Mouse (Mus musculus) hindbrain, embryonic 11.5 days (tissue): ENCODE data around the gene Pitx3. TPM values are rescaled to one million over a fixed set of nuclear protein-coding genes. Genes with fewer than 3 reads are reported as not detected.

ENCODE experiments used
- ATAC-seq: fragments of 200-750 bp; cut with Nextera tagmentation; 2 replicates; pipeline ENCODE4 v1.8.0; 2017; ENCODE audit warnings: mild to moderate bottlenecking, moderate TSS enrichment, moderate library complexity; ENCODE audit not compliant: low FRiP score
- DNase-seq: peaks from one replicate; pipeline ENCODE4 v3.0.0-alpha.2; 2015; ENCODE audit warnings: low spot score
- H3K27ac ChIP-seq: fragments of 300-500 bp; sonication (generic); 2 replicates; pipeline ENCODE4 v1.5.1; 2014; ENCODE audit warnings: mild to moderate bottlenecking, low read depth, low read length
- H3K27me3 ChIP-seq: fragments of 300-500 bp; sonication (generic); 2 replicates; pipeline ENCODE4 v1.6.1; 2014; ENCODE audit warnings: mild to moderate bottlenecking, low read length, moderate library complexity, mixed read lengths; ENCODE audit not compliant: control insufficient read depth, insufficient read depth
- H3K36me3 ChIP-seq: fragments of 300-500 bp; sonication (generic); 2 replicates; pipeline ENCODE4 v1.6.1; 2014; ENCODE audit warnings: mild to moderate bottlenecking, low read length, moderate library complexity, mixed read lengths; ENCODE audit not compliant: control insufficient read depth, insufficient read depth
- H3K4me1 ChIP-seq: fragments of 300-500 bp; sonication (generic); replicated peaks from 2 replicates; pipeline ENCODE4 v1.6.1; 2014; ENCODE audit warnings: low read length, mixed read lengths; ENCODE audit not compliant: control insufficient read depth, insufficient read depth
- H3K4me2 ChIP-seq: fragments of 300-500 bp; sonication (generic); replicated peaks from 2 replicates; pipeline ENCODE4 v1.6.1; 2014; ENCODE audit warnings: mild to moderate bottlenecking, low read depth, low read length
- H3K4me3 ChIP-seq: fragments of 300-500 bp; sonication (generic); 2 replicates; pipeline ENCODE4 v1.5.1; 2014; ENCODE audit warnings: low read depth, low read length
- H3K9ac ChIP-seq: fragments of 300-500 bp; sonication (generic); 2 replicates; pipeline ENCODE4 v1.6.1; 2014; ENCODE audit warnings: low read depth, low read length
- H3K9me3 ChIP-seq: fragments of 300-500 bp; sonication (generic); 2 replicates; pipeline ENCODE4 v1.6.1; 2016; ENCODE audit warnings: low read length; ENCODE audit not compliant: control insufficient read depth
- WGBS: fragments of 180-500 bp; shearing (Covaris S2); extraction: QIAGEN DNeasy Blood & Tissue Kit; methylation state at CpG from one replicate; pipeline ENCODE4 v1.1.7; 2014; 5-methylcytosine and 5-hydroxymethylcytosine counted together
- polyA plus RNA-seq: library from polyadenylated mRNA; unstranded; fragments of >200 nt; fragmentation: Nextera tagmentation; extraction: Ambion mirVana; gene quantifications from 2 replicates; pipeline ENCODE4 v1.2.1, GENCODE M21; 2014

Gene Pitx3
- polyA plus RNA-seq, 1 experiment from 2014 or later = 0.65 TPM

DNA sequence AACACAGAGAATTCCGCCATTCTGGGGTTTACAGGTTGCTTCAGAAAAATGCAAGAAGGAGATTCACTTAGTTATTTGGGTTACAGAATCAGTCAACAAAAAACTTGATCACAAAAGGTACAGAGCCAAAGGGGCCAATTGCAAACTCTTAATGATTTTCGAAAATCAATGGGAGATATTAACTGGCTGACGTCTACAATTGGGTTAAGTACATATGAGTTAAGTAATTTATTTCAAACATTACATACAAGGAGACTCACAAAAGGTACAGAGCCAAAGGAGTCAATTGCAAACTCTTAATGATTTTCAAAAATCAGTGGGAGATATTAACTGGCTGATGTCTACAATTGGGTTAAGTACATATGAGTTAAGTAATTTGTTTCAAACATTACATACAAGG is 48.6 kb downstream of the Pitx3 start:
- DNase-seq (no peak), ATAC-seq (no peak)
- Histone ChIP-seq H3K36me3 (no peaks in the 10 kb centered on the region), H3K4me2 (no peak overlapping the region), H3K27ac (no peak overlapping the region), H3K9me3 (no peaks in the 10 kb centered on the region), H3K27me3 (no peaks in the 10 kb centered on the region), H3K4me1 (no peaks in the 10 kb centered on the region), H3K4me3 (no peak overlapping the region), H3K9ac (no peak overlapping the region)
- whole genome bisulfite sequencing = 95% methylated on average over 3 of the region's 3 CpGs

DNA sequence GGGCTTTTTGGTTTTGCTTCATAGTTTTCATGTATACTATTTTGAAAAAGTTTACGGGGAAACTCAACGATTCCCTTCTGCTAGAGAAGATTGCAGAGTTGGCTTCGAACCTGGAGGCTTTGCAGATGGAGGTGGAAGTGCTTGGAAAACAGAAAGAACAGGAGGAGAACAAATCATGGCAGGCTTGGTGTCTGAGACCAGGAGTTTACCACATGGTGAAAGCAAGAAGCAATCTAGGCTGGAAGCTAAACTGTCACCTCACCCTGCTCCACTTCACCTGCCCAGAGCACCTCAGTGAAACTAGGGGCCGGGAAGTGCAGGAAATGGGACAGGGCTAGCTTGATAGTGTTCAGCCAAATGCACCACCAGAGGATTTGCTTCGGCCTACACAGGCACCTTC is 51.7 kb downstream of the Pitx3 start:
- WGBS = 90% methylated on average over 5 of the region's 5 CpGs
- no peak for ATAC-seq
- no peaks in the 10 kb centered on the region for H3K36me3 ChIP-seq
- H3K9ac ChIP-seq = no peak overlapping the region
- no peak for DNase-seq
- no peaks in the 10 kb centered on the region for H3K9me3 ChIP-seq
- no peak overlapping the region for H3K27ac ChIP-seq
- H3K4me2 ChIP-seq = no peak overlapping the region
- H3K4me1 ChIP-seq = no peaks in the 10 kb centered on the region
- no peak overlapping the region for H3K4me3 ChIP-seq
- H3K27me3 ChIP-seq = no peaks in the 10 kb centered on the region

DNA sequence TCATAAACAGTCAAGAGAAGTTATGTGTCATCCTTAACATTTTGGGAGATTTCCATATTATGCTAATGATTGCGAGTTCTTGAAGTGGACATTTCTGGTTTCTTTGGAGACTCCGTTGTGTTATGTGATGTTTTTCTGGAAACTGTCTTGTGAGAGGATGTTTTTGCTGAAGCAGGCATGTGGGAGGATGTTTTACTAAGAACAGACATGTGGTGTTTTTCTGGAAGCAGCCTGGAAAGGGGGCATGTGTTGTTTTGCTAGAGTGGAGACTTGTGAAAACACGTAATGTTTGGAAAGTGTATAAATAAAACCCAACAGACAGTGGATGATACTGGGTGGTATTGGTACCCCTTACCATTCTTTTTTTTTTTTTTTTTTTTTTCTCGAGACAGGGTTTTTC is 52.8 kb downstream of the Pitx3 start:
- DNase-seq (no peak), ATAC-seq (no peak)
- H3K4me3 ChIP-seq = no peak overlapping the region
- H3K4me1 ChIP-seq = no peaks in the 10 kb centered on the region
- H3K36me3 ChIP-seq = no peaks in the 10 kb centered on the region
- H3K9ac ChIP-seq = no peak overlapping the region
- no peak overlapping the region for H3K27ac ChIP-seq
- H3K4me2 ChIP-seq = no peak overlapping the region
- WGBS = 91% methylated on average over 4 of the region's 4 CpGs
- H3K27me3 ChIP-seq = no peaks in the 10 kb centered on the region
- no peaks in the 10 kb centered on the region for H3K9me3 ChIP-seq

DNA sequence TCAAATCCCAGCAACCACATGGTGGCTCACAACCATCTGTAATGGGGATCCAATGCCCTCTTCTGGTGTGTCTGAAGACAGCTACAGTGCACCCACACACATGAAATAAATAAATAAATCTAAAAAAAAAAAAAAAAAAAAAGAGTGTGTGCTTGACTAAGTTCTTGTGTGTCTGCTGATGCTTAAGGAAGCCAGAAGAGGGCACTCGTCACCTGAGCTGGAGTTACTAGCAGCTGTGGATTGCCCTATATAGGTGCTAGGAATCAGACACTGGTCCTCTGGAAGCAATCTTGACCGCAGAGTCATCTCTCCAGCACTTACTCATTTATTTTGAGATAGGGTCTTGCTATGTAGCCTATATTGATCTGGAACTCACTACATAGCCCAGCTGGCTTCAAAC is 54.0 kb downstream of the Pitx3 start:
- DNase-seq (no peak), ATAC-seq (no peak)
- Histone ChIP-seq H3K4me3 (no peak overlapping the region), H3K9ac (no peak overlapping the region), H3K4me2 (no peak overlapping the region), H3K36me3 (no peaks in the 10 kb centered on the region), H3K27ac (no peak overlapping the region), H3K4me1 (no peaks in the 10 kb centered on the region), H3K27me3 (no peaks in the 10 kb centered on the region), H3K9me3 (no peaks in the 10 kb centered on the region)
- 95% methylated on average over 2 of the region's 2 CpGs for WGBS

DNA sequence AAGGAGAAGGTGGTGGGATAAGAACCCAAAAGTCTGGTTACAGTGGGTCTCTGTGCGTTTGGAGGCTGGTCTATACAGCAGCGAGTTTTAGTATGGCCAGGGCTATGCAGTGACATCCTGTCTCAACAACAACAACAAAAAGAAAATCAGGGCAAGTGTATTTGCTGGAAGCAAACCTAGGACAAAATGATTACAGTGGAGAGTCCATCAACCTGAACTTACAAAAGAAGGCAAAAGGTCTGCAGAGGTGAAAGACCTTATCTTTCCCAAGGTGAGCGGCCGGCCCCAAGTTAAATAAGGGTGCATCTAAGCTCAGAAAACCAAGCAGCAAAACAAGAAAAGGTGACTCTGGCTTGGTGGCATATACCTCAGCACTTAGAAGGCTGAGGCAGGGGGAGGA is 56.5 kb downstream of the Pitx3 start:
- no peak overlapping the region for H3K27ac ChIP-seq
- no peak overlapping the region for H3K9ac ChIP-seq
- H3K9me3 ChIP-seq = no peaks in the 10 kb centered on the region
- DNase-seq (no peak), ATAC-seq (no peak)
- no peaks in the 10 kb centered on the region for H3K27me3 ChIP-seq
- H3K4me3 ChIP-seq = no peak overlapping the region
- H3K4me2 ChIP-seq = no peak overlapping the region
- H3K36me3 ChIP-seq = no peaks in the 10 kb centered on the region
- 92% methylated on average over 4 of the region's 4 CpGs for WGBS
- no peaks in the 10 kb centered on the region for H3K4me1 ChIP-seq

DNA sequence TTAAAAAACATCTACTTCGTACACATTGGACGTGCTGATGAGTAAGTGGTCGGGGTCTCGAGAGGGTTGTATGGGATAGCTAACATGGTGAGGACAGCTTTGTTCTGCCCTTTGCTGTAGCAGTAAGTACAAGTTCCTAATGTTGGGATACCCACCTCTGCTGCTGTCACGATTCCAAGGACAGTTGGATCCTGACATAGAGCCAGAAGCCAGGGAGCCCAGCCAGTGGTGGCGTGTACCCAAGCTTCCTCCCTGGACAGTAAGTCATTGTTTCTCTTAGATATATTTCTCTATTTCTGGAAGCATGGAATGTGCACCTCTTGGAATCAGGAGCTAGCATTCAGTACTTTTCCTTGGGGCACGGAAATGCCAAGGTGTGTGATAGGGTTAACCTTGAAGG is 60.3 kb downstream of the Pitx3 start:
- H3K4me1 ChIP-seq = no peaks in the 10 kb centered on the region
- no peak overlapping the region for H3K9ac ChIP-seq
- no peak overlapping the region for H3K4me2 ChIP-seq
- H3K27ac ChIP-seq = no peak overlapping the region
- ATAC-seq (no peak), DNase-seq (no peak)
- H3K9me3 ChIP-seq = no peaks in the 10 kb centered on the region
- peaks cover 5% of the 10 kb centered on the region; the same call in 1 of the 2 replicates for H3K36me3 ChIP-seq
- H3K4me3 ChIP-seq = no peak overlapping the region
- WGBS = 90% methylated on average over 7 of the region's 7 CpGs
- no peaks in the 10 kb centered on the region for H3K27me3 ChIP-seq

DNA sequence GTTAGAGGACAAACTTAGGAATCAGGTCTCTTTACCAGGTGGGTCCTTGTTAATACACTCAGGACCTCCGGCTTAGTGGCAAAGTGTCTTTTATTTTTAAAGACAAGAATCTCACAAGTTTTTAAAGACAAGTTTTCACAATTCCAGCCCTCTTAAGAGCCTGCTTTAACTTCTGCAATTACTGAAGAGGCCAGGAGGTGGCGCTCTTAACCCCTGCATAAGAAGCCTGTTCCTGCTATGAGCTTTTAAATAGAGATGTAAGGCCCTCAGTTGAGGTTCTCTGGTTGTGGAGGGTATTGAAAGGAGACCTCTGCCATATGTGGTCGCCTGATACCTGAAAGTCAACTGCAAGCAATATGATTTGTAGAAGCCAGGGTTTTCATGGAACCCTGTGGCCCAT is 61.8 kb downstream of the Pitx3 start:
- no peak overlapping the region for H3K9ac ChIP-seq
- no peaks in the 10 kb centered on the region for H3K4me1 ChIP-seq
- ATAC-seq (no peak), DNase-seq (peak; percentile 73)
- H3K27me3 ChIP-seq = no peaks in the 10 kb centered on the region
- H3K36me3 ChIP-seq = peaks cover 7% of the 10 kb centered on the region
- no peaks in the 10 kb centered on the region for H3K9me3 ChIP-seq
- H3K4me2 ChIP-seq = no peak overlapping the region
- no peak overlapping the region for H3K27ac ChIP-seq
- H3K4me3 ChIP-seq = no peak overlapping the region
- WGBS = 53% methylated on average over 3 of the region's 3 CpGs

Other genes with a start within 250 kb of the Pitx3 start
- 13.7 and 15.3 TPM in 2 replicates for gene Armh3, start 149.8 kb downstream of the Pitx3 start, polyA plus RNA-seq
- gene Hps6, start 144.8 kb downstream of the Pitx3 start, polyA plus RNA-seq = 1.0 and 1.9 TPM in 2 replicates
- gene Pprc1, start 103.4 kb downstream of the Pitx3 start, polyA plus RNA-seq = 42.7 and 45.8 TPM in 2 replicates
- gene Ldb1, start 103.1 kb downstream of the Pitx3 start, polyA plus RNA-seq = 87.9 and 95.8 TPM in 2 replicates
- 102 and 103 TPM in 2 replicates for gene Nolc1, start 72.5 kb downstream of the Pitx3 start, polyA plus RNA-seq
- gene Elovl3, start 16.4 kb downstream of the Pitx3 start, polyA plus RNA-seq = not detected in 2 replicates
- gene Gbf1, start 4.2 kb upstream of the Pitx3 start, polyA plus RNA-seq = 43.8 and 63.0 TPM in 2 replicates
- gene Nfkb2, start 156.0 kb upstream of the Pitx3 start, polyA plus RNA-seq = 2.7 and 4.6 TPM in 2 replicates
- 10.0 and 11.9 TPM in 2 replicates for gene Psd, start 178.8 kb upstream of the Pitx3 start, polyA plus RNA-seq
- gene Fbxl15, start 179.9 kb upstream of the Pitx3 start, polyA plus RNA-seq = 26.3 and 27.1 TPM in 2 replicates
- gene Cuedc2, start 190.4 kb upstream of the Pitx3 start, polyA plus RNA-seq = 252 and 260 TPM in 2 replicates
- 4.4 and 6.9 TPM in 2 replicates for gene Mfsd13a, start 192.8 kb upstream of the Pitx3 start, polyA plus RNA-seq
- gene 2310034G01Rik, start 202.0 kb upstream of the Pitx3 start, polyA plus RNA-seq = 1.7 TPM in 2 replicates
- 223 and 250 TPM in 2 replicates for gene Actr1a, start 247.4 kb upstream of the Pitx3 start, polyA plus RNA-seq
- gene Sufu, start 248.6 kb upstream of the Pitx3 start, polyA plus RNA-seq = 31.9 and 33.2 TPM in 2 replicates